Mouse (Mus musculus) neural tube, embryonic 13.5 days (tissue): ENCODE results near the gene Gm11985. TPM values are rescaled to one million over a fixed set of nuclear protein-coding genes. Genes with fewer than 3 reads are reported as not detected.

Experiments
- ATAC-seq: fragments of 200-750 bp; cut with Nextera tagmentation; 2 replicates; pipeline ENCODE4 v1.8.0; 2017; ENCODE audit warnings: low read depth, mild to moderate bottlenecking, moderate TSS enrichment, moderate library complexity
- H3K27ac ChIP-seq: fragments of 300-500 bp; sonication (generic); replicated peaks from 2 replicates; pipeline ENCODE4 v1.5.1; 2015; ENCODE audit warnings: moderate library complexity, mild to moderate bottlenecking, inconsistent platforms
- H3K27me3 ChIP-seq: fragments of 300-500 bp; sonication (generic); 2 replicates; pipeline ENCODE4 v1.6.1; 2015; ENCODE audit warnings: mild to moderate bottlenecking, inconsistent platforms
- H3K36me3 ChIP-seq: fragments of 300-500 bp; sonication (generic); 2 replicates; pipeline ENCODE4 v1.6.1; 2015; ENCODE audit warnings: mild to moderate bottlenecking, inconsistent platforms
- H3K4me1 ChIP-seq: fragments of 300-500 bp; sonication (generic); replicated peaks from 2 replicates; pipeline ENCODE4 v1.6.1; 2015; ENCODE audit warnings: inconsistent platforms
- H3K4me2 ChIP-seq: fragments of 300-500 bp; sonication (generic); 2 replicates; pipeline ENCODE4 v1.6.1; 2015; ENCODE audit warnings: inconsistent platforms, mild to moderate bottlenecking, moderate library complexity
- H3K4me3 ChIP-seq: fragments of 300-500 bp; sonication (generic); 2 replicates; pipeline ENCODE4 v1.5.1; 2015; ENCODE audit warnings: mild to moderate bottlenecking, inconsistent platforms
- H3K9ac ChIP-seq: fragments of 300-500 bp; sonication (generic); 2 replicates; pipeline ENCODE4 v1.6.1; 2015; ENCODE audit warnings: moderate library complexity, mild to moderate bottlenecking, inconsistent platforms
- H3K9me3 ChIP-seq: fragments of 300-500 bp; sonication (generic); 2 replicates; pipeline ENCODE4 v1.6.1; 2016; ENCODE audit warnings: inconsistent platforms
- WGBS: fragments of 180-500 bp; shearing (Covaris S2); methylation state at CpG from one replicate; pipeline ENCODE4 v1.1.7; 2015; 5-methylcytosine and 5-hydroxymethylcytosine counted together
- polyA plus RNA-seq: library from polyadenylated mRNA; unstranded; fragments of >200 nt; fragmentation: Nextera tagmentation; extraction: Ambion mirVana; gene quantifications from 2 replicates; pipeline ENCODE4 v1.2.1, GENCODE M21; 2015

Gene Gm11985
- polyA plus RNA-seq, 1 experiment from 2014 or later = not detected

DNA sequence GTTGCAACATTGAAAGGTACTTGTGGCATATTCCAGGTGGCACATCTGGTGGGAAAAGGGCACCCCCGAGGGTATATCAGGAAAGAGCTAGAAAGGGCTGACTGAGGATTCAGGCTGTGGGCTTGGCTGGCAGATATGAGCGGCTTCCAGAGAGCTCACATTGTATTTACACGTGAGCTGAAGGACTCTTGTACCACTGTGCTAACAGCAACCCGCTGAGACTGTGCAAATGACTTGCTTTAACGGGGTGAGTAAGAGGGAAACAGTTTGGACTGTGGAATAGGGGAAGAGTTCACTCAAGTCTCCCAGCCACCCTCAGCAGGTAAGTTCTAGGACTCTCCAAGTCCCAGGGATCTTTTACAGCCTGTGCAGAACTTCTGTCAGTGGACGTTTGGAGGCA, 14.7 kb downstream of the Gm11985 start:
- no peak for ATAC-seq
- peaks cover 22% of the 10 kb centered on the region for H3K36me3 ChIP-seq
- H3K9me3 ChIP-seq = no peaks in the 10 kb centered on the region
- H3K4me1 ChIP-seq = no peaks in the 10 kb centered on the region
- no peak overlapping the region for H3K4me3 ChIP-seq
- H3K4me2 ChIP-seq = no peak overlapping the region
- no peak overlapping the region for H3K27ac ChIP-seq
- no peak overlapping the region for H3K9ac ChIP-seq
- H3K27me3 ChIP-seq = no peaks in the 10 kb centered on the region
- 87% methylated on average over 6 of the region's 6 CpGs for WGBS

GRCm38 (mm10) chr11:7169645-7170044, 18.7 kb downstream of the Gm11985 start:
- Histone ChIP-seq H3K9me3 (no peaks in the 10 kb centered on the region), H3K27ac (no peak overlapping the region), H3K4me2 (no peak overlapping the region), H3K27me3 (no peaks in the 10 kb centered on the region), H3K4me3 (no peak overlapping the region), H3K4me1 (peaks cover 7% of the 10 kb centered on the region), H3K36me3 (peaks cover 33% of the 10 kb centered on the region), H3K9ac (no peak overlapping the region)
- ATAC-seq = no peak
- 100% methylated on average over 1 of the region's 1 CpGs for WGBS

GRCm38 (mm10) chr11:7164416-7164815, 24.0 kb downstream of the Gm11985 start:
- Histone ChIP-seq H3K27me3 (no peaks in the 10 kb centered on the region), H3K9ac (no peak overlapping the region), H3K9me3 (no peaks in the 10 kb centered on the region), H3K27ac (peak overlapping the region; percentile 56), H3K4me2 (no peak overlapping the region), H3K4me1 (peaks cover 29% of the 10 kb centered on the region), H3K36me3 (peaks cover 16% of the 10 kb centered on the region), H3K4me3 (no peak overlapping the region)
- peak; percentile 66; the same call in 1 of the 2 replicates for ATAC-seq
- 42% methylated on average over 4 of the region's 4 CpGs for WGBS

- no peaks in the 10 kb centered on the region for H3K27me3 ChIP-seq
- no peaks in the 10 kb centered on the region for H3K9me3 ChIP-seq
- H3K4me3 ChIP-seq = no peak overlapping the region
- WGBS = 82% methylated on average over 8 of the region's 8 CpGs
- H3K4me2 ChIP-seq = no peak overlapping the region
- peaks cover 29% of the 10 kb centered on the region for H3K4me1 ChIP-seq
- H3K27ac ChIP-seq = peak overlapping the region; percentile 80; the same call in 1 of the 2 replicates
- H3K9ac ChIP-seq = no peak overlapping the region
- peak; percentile 51; the same call in 1 of the 2 replicates for ATAC-seq
- H3K36me3 ChIP-seq = peaks cover 4% of the 10 kb centered on the region; the same call in 1 of the 2 replicates
These were observed 26.7 kb downstream of the Gm11985 start for GRCm38 (mm10) chr11:7161502-7162174.

GRCm38 (mm10) chr11:7160637-7161101, 27.7 kb downstream of the Gm11985 start:
- no peaks in the 10 kb centered on the region for H3K36me3 ChIP-seq
- no peaks in the 10 kb centered on the region for H3K9me3 ChIP-seq
- H3K4me1 ChIP-seq = peaks cover 29% of the 10 kb centered on the region
- ATAC-seq = peak; percentile 29
- H3K4me3 ChIP-seq = no peak overlapping the region
- WGBS = 37% methylated on average over 4 of the region's 4 CpGs
- peak overlapping the region; percentile 80 for H3K27ac ChIP-seq
- H3K9ac ChIP-seq = no peak overlapping the region
- H3K4me2 ChIP-seq = no peak overlapping the region
- H3K27me3 ChIP-seq = no peaks in the 10 kb centered on the region

DNA sequence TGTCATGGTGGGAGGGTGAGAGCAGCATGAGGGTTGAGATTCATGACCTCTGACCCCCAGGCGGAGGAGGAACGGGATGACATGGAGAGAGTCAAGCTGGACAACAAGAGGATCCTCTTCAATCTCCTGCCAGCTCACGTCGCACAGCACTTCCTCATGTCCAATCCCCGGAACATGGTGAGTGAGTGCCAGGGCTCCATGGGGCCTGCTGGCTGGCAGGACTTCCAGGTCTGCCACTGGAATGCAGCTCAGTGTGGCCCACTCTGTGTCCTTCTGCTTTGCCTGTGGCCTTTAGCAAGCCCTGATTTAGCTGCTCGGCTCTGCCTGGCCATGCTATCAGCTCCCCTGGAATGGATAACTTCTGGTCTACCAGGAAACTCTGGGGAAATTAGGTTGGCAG, 28.2 kb downstream of the Gm11985 start:
- ATAC-seq = no peak
- Histone ChIP-seq H3K36me3 (no peaks in the 10 kb centered on the region), H3K4me2 (no peak overlapping the region), H3K27ac (0 out of 2 replicates have a peak overlapping the region, but pooled peaks have one; percentile 38), H3K4me1 (peaks cover 27% of the 10 kb centered on the region), H3K9ac (no peak overlapping the region), H3K9me3 (no peaks in the 10 kb centered on the region), H3K4me3 (no peak overlapping the region), H3K27me3 (no peaks in the 10 kb centered on the region)
- WGBS = 79% methylated on average over 6 of the region's 6 CpGs

GRCm38 (mm10) chr11:7158196-7158595, 30.2 kb downstream of the Gm11985 start:
- Histone ChIP-seq H3K4me2 (no peak overlapping the region), H3K4me3 (no peak overlapping the region), H3K36me3 (no peaks in the 10 kb centered on the region), H3K4me1 (peaks cover 14% of the 10 kb centered on the region), H3K9ac (no peak overlapping the region), H3K27ac (no peak overlapping the region), H3K9me3 (no peaks in the 10 kb centered on the region), H3K27me3 (no peaks in the 10 kb centered on the region)
- no peak for ATAC-seq
- WGBS = 90% methylated on average over 6 of the region's 6 CpGs

GRCm38 (mm10) chr11:7156427-7156826, 31.9 kb downstream of the Gm11985 start:
- Histone ChIP-seq H3K4me3 (no peak overlapping the region), H3K4me1 (peaks cover 13% of the 10 kb centered on the region), H3K36me3 (peaks cover 9% of the 10 kb centered on the region; the same call in 1 of the 2 replicates), H3K9me3 (no peaks in the 10 kb centered on the region), H3K4me2 (no peak overlapping the region), H3K27me3 (no peaks in the 10 kb centered on the region), H3K27ac (no peak overlapping the region), H3K9ac (no peak overlapping the region)
- no peak for ATAC-seq
- 66% methylated on average over 4 of the region's 4 CpGs for WGBS

DNA sequence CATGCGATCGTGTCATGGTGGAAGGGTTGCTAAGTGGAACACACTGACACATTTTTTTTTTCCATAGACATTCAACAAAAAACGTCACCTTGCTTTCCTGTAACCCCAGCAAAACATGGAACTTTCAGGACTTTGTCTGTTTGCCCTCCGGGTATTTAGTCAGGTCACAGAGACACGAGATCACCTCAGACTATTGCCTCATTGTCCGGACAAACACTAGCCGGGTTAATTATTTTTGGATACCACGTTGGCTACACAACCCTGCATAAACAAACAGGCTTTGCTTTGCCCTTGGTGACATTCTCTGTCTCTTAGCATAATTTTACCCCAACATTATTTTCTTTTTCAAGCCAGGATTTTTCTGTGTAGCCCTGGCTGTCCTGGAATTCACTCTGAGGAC, 35.3 kb downstream of the Gm11985 start:
- H3K4me2 ChIP-seq = no peak overlapping the region
- 78% methylated on average over 8 of the region's 8 CpGs for WGBS
- no peaks in the 10 kb centered on the region for H3K9me3 ChIP-seq
- no peaks in the 10 kb centered on the region for H3K4me1 ChIP-seq
- no peak overlapping the region for H3K4me3 ChIP-seq
- no peak overlapping the region for H3K27ac ChIP-seq
- peaks cover 10% of the 10 kb centered on the region; the same call in 1 of the 2 replicates for H3K36me3 ChIP-seq
- no peaks in the 10 kb centered on the region for H3K27me3 ChIP-seq
- no peak for ATAC-seq
- no peak overlapping the region for H3K9ac ChIP-seq

DNA sequence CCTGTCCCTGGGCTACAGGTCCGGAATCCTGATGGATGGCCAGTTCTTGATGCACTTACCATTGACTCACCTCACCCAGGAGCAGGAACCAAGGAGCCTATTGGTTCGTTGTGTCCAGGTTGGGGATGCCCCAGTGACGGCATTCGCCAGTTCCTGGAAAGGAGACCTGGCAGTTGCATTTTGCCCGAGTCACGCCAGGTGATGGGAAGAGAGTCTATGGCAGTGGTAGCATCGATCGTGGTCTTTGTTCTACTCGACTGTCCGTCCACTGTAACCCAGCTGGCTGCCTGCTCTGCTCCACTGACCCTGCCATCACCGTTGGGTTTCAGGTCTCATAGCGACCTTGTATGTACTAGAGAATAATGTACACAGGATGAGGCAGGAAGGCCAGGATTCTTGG, 36.0 kb downstream of the Gm11985 start:
- H3K4me2 ChIP-seq = no peak overlapping the region
- H3K9me3 ChIP-seq = no peaks in the 10 kb centered on the region
- H3K27me3 ChIP-seq = no peaks in the 10 kb centered on the region

GRCm38 (mm10) chr11:7150511-7150910, 37.9 kb downstream of the Gm11985 start:
- no peak overlapping the region for H3K9ac ChIP-seq
- ATAC-seq = no peak
- H3K4me2 ChIP-seq = no peak overlapping the region
- no peaks in the 10 kb centered on the region for H3K4me1 ChIP-seq
- H3K9me3 ChIP-seq = no peaks in the 10 kb centered on the region
- WGBS = 84% methylated on average over 8 of the region's 8 CpGs
- H3K27ac ChIP-seq = no peak overlapping the region
- H3K4me3 ChIP-seq = no peak overlapping the region
- peaks cover 21% of the 10 kb centered on the region for H3K36me3 ChIP-seq
- no peaks in the 10 kb centered on the region for H3K27me3 ChIP-seq

More for the DNA sequence above, 36.0 kb downstream of the Gm11985 start:
- Histone ChIP-seq H3K4me3 (no peak overlapping the region), H3K4me1 (no peaks in the 10 kb centered on the region), H3K36me3 (peaks cover 10% of the 10 kb centered on the region; the same call in 1 of the 2 replicates), H3K9ac (no peak overlapping the region), H3K27ac (no peak overlapping the region)
- ATAC-seq = no peak
- WGBS = 96% methylated on average over 12 of the region's 12 CpGs

DNA sequence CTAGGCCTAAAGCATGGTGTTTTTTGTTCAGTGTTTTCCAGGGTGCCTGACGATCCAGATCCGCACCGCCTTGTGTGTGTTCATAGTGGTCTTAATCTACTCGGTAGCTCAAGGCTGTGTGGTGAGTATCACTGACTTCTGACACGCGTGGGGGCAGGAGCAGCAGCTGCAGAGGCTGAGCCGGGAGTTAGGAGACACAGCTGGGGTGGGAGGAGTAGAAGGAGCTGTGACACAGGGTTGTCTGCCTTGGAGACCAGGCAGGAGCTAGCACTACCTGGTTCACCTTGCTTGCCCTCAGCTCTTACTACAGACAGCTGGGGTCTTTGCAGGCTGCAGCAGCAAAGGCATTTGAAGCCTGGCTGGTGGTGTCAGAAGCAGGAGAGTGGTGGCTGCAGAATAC, 38.9 kb downstream of the Gm11985 start:
- no peak overlapping the region for H3K4me3 ChIP-seq
- H3K4me2 ChIP-seq = no peak overlapping the region
- H3K36me3 ChIP-seq = peaks cover 29% of the 10 kb centered on the region
- H3K9me3 ChIP-seq = no peaks in the 10 kb centered on the region
- H3K27ac ChIP-seq = no peak overlapping the region
- ATAC-seq = no peak
- WGBS = 84% methylated on average over 7 of the region's 7 CpGs
- H3K9ac ChIP-seq = no peak overlapping the region
- H3K27me3 ChIP-seq = no peaks in the 10 kb centered on the region
- H3K4me1 ChIP-seq = no peaks in the 10 kb centered on the region

- Histone ChIP-seq H3K9ac (no peak overlapping the region), H3K36me3 (peaks cover 29% of the 10 kb centered on the region), H3K4me2 (no peak overlapping the region), H3K27ac (no peak overlapping the region), H3K9me3 (no peaks in the 10 kb centered on the region), H3K4me1 (no peaks in the 10 kb centered on the region), H3K4me3 (no peak overlapping the region), H3K27me3 (no peaks in the 10 kb centered on the region)
- 81% methylated on average over 7 of the region's 7 CpGs for WGBS
- no peak for ATAC-seq
These were observed 40.4 kb downstream of the Gm11985 start for GRCm38 (mm10) chr11:7147945-7148344.
